Mouse (Mus musculus): ENCODE results near the gene Nr2c1. TPM values are rescaled to one million over a fixed set of nuclear protein-coding genes. Genes with fewer than 3 reads are reported as not detected.

Gene Nr2c1
- total RNA-seq, 2 experiments from 2014 or later, result 7.1 to 7.6 TPM

- intact Hi-C loops (cut with DNase I), result no loop called here
- no peak for DNase-seq (ENCODE audit: low spot score)
These were observed 26.8 kb downstream of the Nr2c1 start for GRCm38 (mm10) chr10:94174652-94175051.

- intact Hi-C loops (cut with DNase I), result no loop called here
- no peak for DNase-seq (ENCODE audit: low spot score)
These were observed 35.4 kb downstream of the Nr2c1 start for GRCm38 (mm10) chr10:94183199-94183598.

- intact Hi-C loops (cut with DNase I), result loop anchor here (2.0 kb wide), 1 partner anchor 50 kb away; the partner anchor contains the start of gene Nr2c1
These were observed 50.9 kb downstream of the Nr2c1 start, which contains the start of gene Ndufa12 for GRCm38 (mm10) chr10:94198482-94199405. Gene Ndufa12, plus strand, starts transcription at chr10:94198720.

GRCm38 (mm10) chr10:94204973-94205372, 57.1 kb downstream of the Nr2c1 start:
- no peak for DNase-seq (ENCODE audit: low spot score)
- intact Hi-C loops (cut with DNase I), result no loop called here

More at GRCm38 (mm10) chr10:94198482-94199405, 50.9 kb downstream of the Nr2c1 start, which contains the start of gene Ndufa12:
- peak; percentile 85 for DNase-seq (ENCODE audit: low spot score)

GRCm38 (mm10) chr10:94210718-94211618, 63.1 kb downstream of the Nr2c1 start:
- no peak for DNase-seq (ENCODE audit: low spot score)
- intact Hi-C loops (cut with DNase I), result loop anchor here (10.0 kb wide), 1 partner anchor 394 kb away; no protein-coding TSS in a partner anchor

GRCm38 (mm10) chr10:94211725-94212124, 63.9 kb downstream of the Nr2c1 start:
- DNase-seq (ENCODE audit: low spot score), result no peak
- intact Hi-C loops (cut with DNase I), result loop anchor here (10.0 kb wide), 1 partner anchor 393 kb away; no protein-coding TSS in a partner anchor

- intact Hi-C loops (cut with DNase I), result no loop called here
- DNase-seq (ENCODE audit: low spot score), result no peak
These were observed 77.4 kb downstream of the Nr2c1 start for GRCm38 (mm10) chr10:94225026-94225750.

- DNase-seq (ENCODE audit: low spot score), result no peak
- intact Hi-C loops (cut with DNase I), result no loop called here
These were observed 82.6 kb downstream of the Nr2c1 start for GRCm38 (mm10) chr10:94230172-94230981.

GRCm38 (mm10) chr10:94231025-94231424, 83.2 kb downstream of the Nr2c1 start:
- intact Hi-C loops (cut with DNase I), result no loop called here
- no peak for DNase-seq (ENCODE audit: low spot score)

GRCm38 (mm10) chr10:94235200-94235599, 87.4 kb downstream of the Nr2c1 start:
- intact Hi-C loops (cut with DNase I), result no loop called here
- DNase-seq (ENCODE audit: low spot score), result no peak

GRCm38 (mm10) chr10:94241346-94241745, 93.5 kb downstream of the Nr2c1 start:
- no peak for DNase-seq (ENCODE audit: low spot score)
- intact Hi-C loops (cut with DNase I), result no loop called here

Other genes starting within 250 kb of the Nr2c1 start
- gene Vezt, start 112.2 kb upstream of the Nr2c1 start, total RNA-seq (2021), result 10 to 100 TPM; 38.1 to 40.4 TPM
- 1 to 10 TPM; 5.6 to 6.3 TPM for gene Fgd6, start 112.0 kb upstream of the Nr2c1 start, total RNA-seq (2021)
- 100 to 1,000 TPM; 824 to 843 TPM for gene Ndufa12, start 50.7 kb downstream of the Nr2c1 start, total RNA-seq (2021)
- not detected for gene Gm4792, start 150.7 kb downstream of the Nr2c1 start, total RNA-seq (2021)
- 10 to 100 TPM; 24.6 to 34.6 TPM for gene Tmcc3, start 163.9 kb downstream of the Nr2c1 start, total RNA-seq (2021)

Measured in heart, postnatal 25 days (tissue).